Mouse (Mus musculus) ES-CJ7 (cell line): ENCODE results near the gene Ccr10.

Experiments
- DNase-seq: peaks from one replicate; pipeline ENCODE4 v3.0.0; 2011; ENCODE audit warnings: low read depth, low spot score

Ccr10 gene

DNA sequence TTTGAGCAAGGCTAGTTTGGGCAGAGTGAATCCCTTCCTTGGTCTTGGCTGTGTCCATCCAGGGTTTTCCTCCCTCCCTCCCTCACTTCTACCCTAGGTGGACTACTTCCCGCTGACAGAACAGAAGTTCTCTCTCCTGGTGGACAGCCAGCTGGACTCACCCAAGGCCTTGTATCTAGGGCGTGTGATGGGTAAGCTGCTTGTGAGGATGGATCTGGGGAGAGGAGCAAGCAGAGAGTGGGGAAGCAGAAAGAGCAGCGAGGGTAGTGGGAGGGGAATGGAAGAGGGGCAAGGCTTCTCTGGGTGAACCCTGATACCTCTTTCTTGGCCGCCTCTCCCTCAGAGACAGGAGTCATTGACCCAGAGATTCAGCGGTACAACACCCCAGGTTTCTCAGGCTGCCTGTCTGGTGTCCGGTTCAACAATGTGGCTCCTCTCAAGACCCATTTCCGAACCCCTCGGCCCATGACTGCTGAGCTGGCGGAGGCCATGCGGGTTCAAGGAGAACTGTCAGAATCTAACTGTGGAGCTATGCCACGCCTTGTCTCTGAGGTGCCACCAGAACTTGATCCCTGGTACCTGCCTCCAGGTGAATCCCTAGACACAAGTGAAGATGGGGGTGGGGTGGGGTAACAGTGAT is 13.0 kb upstream of the Ccr10 start:
- no peak for DNase-seq

DNA sequence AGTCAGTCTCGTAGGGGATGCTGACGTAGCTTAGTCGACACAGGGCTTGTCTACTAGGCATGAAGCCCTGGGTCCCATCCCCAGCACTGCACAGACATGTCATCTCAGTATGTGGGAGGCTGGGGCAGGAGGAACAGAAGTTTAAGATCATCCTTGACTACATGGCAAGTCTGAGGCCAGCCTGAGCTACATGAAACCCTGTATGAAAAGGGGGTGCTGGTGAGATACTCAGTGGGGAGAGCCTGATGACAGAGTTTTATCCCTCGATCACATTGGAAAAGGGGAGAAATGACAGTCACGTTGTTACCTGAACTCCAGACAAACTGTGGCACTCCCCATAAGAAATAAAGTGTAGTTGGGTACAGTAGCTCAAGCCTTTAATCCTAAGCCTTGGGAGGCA is 12.3 kb upstream of the Ccr10 start:
- DNase-seq = no peak

DNA sequence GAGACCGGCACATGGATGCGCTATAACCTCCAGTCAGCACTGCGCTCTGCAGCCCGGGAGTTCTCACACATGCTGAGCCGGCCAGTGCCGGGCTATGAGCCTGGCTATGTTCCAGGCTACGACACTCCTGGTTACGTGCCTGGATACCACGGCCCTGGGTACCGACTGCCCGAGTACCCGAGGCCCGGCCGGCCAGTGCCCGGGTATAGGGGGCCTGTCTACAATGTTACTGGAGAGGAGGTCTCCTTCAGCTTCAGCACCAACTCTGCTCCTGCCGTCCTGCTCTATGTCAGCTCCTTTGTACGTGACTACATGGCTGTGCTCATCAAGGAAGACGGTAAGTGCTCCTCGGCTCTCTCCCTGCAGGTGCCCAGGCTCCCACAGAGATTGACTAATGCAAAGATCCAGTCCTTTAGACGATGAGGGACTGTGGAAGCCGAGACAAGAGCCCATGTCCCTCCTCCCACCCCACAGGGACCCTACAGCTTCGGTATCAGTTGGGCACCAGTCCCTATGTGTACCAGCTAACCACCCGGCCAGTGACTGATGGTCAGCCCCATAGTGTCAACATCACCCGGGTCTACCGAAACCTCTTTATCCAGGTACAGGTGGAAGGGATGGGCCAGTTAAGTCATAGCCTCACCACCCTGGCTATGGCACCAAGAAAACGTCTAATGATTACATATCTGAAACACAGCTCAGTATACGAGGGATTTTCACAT is 11.4 kb upstream of the Ccr10 start:
- no peak for DNase-seq

DNA sequence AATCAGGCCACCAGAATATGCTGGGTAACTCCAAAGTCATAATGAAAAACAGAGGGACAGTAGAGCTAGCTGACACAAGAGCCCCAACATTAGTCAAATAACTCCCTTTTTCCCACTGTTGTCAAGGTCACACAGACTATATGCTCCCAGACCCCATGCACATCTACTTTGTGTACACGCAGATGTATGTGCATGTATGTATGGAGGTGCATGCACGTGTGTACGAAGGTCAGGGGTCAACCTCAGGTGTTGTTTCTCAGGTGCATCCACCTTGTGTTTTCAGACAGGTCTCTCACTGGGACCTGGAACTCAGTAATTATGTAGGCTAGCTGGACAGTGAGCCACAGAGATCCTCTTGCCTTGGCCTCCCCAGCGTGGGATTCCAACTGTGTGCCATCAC is 10.2 kb upstream of the Ccr10 start:
- no peak for DNase-seq

- DNase-seq = no peak
These were observed 9.7 kb upstream of the Ccr10 start for GRCm38 (mm10) chr11:101184984-101185383.

- no peak for DNase-seq
These were observed 7.7 kb upstream of the Ccr10 start for GRCm38 (mm10) chr11:101182771-101183517.

GRCm38 (mm10) chr11:101181961-101182360 is 6.7 kb upstream of the Ccr10 start:
- DNase-seq = no peak

GRCm38 (mm10) chr11:101180846-101181740 is 5.8 kb upstream of the Ccr10 start:
- DNase-seq = peak; percentile 73

- no peak for DNase-seq
These were observed 5.0 kb upstream of the Ccr10 start for GRCm38 (mm10) chr11:101180261-101180660.

DNA sequence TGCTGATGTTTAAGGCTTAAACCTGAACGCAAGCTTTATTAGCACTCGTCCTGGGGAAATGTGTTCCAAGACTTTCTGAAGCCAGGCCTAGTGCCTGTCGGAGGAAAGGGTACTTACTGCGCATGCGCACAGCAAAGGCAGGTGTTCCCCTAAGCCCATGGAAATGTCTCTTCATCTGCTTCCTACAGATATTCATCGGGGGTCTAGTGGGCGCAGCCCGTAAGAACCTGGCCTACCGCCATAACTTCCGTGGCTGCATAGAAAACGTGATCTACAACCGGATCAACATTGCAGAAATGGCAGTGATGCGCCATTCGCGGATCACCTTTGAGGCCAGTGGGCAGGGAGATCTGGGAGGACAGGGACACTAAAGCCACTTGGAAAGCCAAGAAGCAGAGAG is 4.1 kb upstream of the Ccr10 start:
- DNase-seq = no peak

DNA sequence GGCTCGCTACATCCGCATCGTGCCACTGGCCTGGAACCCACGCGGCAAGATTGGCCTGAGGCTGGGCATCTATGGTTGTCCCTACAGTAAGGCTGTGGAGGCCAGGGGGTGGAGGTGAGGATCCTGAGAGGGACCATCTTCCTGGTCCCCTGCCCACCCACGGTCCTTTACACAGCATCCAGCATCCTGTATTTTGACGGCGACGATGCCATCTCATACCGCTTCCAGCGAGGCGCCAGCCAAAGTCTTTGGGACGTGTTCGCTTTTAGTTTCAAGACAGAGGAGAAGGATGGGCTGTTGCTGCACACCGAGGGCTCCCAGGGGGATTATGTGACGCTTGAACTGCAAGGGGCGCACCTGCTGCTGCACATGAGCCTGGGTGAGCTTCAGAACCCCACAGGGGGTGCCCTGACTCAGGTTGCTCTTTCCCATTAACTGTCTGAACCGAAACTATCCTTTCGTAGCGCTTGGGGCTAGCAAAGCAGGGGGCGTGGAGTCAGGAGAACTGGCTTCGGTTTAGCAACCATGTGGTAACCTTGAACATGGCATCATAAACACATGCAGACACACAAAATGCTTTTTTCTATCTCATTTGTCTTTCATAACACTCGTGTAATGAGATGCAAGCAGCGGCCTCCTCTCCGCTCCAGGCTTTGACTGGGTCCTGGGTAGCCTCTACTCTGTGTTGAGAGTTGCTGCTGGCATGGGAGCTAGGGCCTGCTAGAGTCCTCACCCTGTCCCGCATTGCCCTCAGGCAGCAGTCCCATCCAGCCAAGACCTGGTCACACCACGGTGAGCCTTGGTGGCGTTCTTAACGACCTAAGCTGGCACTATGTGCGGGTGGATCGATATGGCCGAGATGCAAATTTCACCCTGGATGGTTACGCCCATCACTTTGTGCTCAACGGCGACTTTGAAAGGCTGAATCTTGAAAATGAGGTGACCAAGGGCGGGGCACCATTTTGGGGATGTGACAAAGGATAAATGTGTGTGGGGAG is 3.1 kb upstream of the Ccr10 start:
- no peak for DNase-seq

DNA sequence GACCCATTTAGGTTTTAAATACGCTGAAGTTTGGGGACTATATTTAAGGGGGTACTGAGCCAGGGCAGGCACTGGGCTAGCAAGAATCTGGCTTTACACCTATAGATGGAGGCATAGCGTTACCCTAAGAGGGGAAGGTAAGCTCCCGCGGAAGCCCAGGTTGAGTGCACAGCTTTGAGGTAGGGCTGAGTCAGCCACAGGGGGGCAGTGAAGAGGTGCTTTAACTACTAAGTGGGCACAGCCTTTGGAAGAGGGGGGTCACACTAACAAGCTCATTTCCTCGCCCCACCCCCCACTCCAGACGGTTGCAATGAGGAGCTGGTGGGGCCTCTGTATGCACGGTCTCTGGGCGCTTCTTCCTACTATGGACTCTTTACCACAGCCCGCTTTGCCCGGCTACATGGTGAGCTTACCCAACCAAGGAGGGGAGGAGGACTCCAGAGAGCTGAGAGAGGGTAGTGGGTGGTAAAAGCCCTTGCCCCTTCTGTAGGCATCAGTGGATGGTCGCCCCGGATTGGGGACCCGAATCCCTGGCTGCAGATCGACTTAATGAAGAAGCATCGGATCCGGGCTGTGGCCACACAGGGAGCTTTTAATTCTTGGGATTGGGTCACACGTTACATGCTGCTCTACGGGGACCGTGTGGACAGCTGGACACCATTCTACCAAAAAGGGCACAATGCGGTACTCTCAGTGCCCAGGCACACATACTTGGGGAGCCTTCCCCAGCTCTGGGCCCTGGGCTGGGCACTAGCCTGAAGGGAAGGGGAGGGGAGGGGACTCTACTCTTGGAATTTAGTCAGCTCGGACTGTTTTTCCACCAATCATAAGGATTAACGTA is 1.9 kb upstream of the Ccr10 start:
- DNase-seq = peak; percentile 73

DNA sequence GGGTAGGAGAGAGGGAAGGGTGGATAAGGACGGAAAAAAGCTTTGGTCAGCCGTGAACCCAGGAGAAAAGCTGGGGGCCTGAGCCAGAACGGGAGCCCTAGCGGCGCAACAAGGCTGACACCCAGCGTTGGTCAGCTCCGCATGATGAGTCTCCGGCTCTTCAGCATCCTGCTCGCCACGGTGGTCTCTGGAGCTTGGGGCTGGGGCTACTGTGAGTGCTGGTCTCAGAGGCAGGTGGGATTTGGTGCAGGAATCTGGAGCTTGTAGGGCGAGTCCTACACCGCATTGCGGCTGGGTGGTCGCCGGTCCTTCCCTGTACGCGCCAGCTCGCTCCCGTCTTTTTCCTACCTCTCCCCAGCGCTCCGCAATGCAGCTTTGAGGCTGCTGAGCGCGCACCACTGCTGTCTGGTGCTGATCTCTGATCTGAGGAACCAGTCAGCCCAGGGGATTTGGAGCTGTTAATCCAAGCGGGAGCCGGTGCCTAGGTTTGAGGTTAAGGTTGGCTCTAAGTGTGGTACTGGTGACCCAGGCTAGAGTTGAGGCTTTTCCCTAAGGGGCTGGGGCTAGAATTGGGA is 961 bp upstream of the Ccr10 start:
- peak; percentile 44 for DNase-seq

- peak; percentile 26 for DNase-seq
These were observed 433 bp upstream of the Ccr10 start for GRCm38 (mm10) chr11:101175636-101176116.

DNA sequence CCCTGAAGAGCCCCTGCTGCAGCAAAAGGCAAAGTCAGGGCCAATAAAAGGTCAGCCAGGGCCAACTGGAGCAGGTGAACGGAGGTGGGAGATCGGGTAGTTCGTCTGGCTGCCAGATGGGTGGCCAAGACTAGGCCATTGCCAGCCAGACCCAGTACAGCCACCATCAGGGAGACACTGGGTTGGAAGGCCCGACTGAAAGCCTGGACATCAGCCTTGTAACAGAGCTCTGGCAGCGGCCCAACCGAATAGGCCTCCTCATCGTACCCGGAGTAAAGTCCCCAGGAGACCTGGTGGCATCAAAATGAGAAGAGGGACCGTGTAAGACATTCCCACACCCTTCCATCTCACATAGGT is 876 bp downstream of the Ccr10 start:
- DNase-seq = no peak

GRCm38 (mm10) chr11:101173631-101174388 is 1.4 kb downstream of the Ccr10 start:
- DNase-seq = peak; percentile 78

DNA sequence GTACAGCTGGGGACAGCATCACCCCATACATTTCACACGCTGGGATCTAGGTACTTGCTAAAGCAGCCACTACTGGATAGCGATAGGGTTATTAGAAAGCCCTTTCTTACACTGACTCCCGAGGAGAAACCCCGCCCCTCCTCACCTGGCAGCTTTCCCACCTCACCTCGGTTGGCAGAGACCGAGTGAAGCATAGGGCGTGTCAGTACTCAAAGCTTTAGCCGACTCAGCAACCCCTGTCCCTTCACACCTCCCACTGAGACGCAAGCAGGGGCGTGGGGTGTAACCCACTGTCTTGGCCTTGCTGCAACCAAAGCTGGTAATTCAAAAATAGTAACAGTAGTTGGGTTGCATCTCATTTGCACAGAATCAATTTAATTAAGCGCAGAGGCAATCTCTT is 2.1 kb downstream of the Ccr10 start:
- peak; percentile 57 for DNase-seq

DNA sequence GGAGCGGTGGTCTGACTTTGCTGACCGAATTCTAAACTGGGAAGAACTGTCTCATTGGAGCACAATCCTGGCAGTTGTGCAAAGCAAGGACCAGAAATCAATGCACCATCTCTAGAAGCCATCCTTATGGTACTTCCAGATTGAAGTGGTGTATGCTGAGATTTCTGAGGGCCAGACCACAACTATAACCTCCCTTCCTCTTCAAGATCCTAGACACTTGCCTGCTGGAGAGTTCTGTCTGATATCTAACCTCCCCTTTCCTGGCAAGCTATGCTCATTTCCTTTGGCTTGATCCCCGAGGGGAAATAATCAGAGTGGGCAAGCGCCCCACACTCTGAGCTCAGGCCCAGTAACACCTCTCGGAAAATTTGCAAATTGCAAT is 2.8 kb downstream of the Ccr10 start:
- DNase-seq = no peak
